Mouse (Mus musculus): ENCODE results near the gene Gjc3. TPM values are rescaled to one million over a fixed set of nuclear protein-coding genes. Genes with fewer than 3 reads are reported as not detected.

The Gjc3 gene
- polyA plus RNA-seq (2015; fragmentation: Nextera tagmentation; extraction: Ambion mirVana): 0.34 and 0.50 TPM in 2 replicates

DNA sequence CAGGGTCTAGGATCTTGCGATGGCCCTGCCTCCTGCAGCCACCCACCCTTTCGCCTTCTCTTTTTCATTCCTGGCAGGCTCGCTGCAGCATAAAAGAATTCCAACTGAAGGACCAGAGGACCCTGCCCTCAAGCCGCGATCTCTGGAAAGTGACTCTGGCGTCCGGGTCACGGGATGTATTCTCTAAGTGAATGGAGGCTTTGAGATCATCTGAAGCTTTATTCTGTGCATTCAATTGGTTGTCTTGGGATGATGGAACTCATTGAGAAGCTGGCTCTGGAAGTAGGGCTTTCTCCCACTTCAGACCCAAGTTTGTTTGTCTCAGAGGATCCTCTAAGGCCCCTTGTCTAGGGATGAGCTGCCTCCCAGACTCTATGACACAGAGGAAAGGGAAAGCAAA, at the start of gene Gjc3:
Gjc3 (minus strand) TSS at position 154 of the 400 bp plus-strand sequence.
- 81% methylated on average over 8 of the region's 8 CpGs for WGBS
- H3K27me3 ChIP-seq (replicated peaks; ENCODE audit: control insufficient read depth, insufficient read depth, low read length): no peaks in the 10 kb centered on the region
- H3K4me1 ChIP-seq (ENCODE audit: control insufficient read depth, insufficient read depth, low read length): no peaks in the 10 kb centered on the region
- H3K27ac ChIP-seq (ENCODE audit: low read length): no peak within 1 kb of the TSS
- no peaks in the 10 kb centered on the region for H3K36me3 ChIP-seq (ENCODE audit: control insufficient read depth, insufficient read depth, low read length)
- no peak within 1 kb of the TSS for H3K4me3 ChIP-seq (ENCODE audit: low read length)
- no peak within 1 kb of the TSS for H3K9ac ChIP-seq (ENCODE audit: low read depth, low read length)
- H3K4me2 ChIP-seq (ENCODE audit: low read depth, low read length): no peak within 1 kb of the TSS
- ATAC-seq: no peak
- no peaks in the 10 kb centered on the region for H3K9me3 ChIP-seq (ENCODE audit: control insufficient read depth, low read length)

- no peaks in the 10 kb centered on the region for H3K4me1 ChIP-seq (ENCODE audit: control insufficient read depth, insufficient read depth, low read length)
- 86% methylated on average over 5 of the region's 5 CpGs for WGBS
Measured at GRCm38 (mm10) chr5:138012382-138012781, 49.5 kb upstream of the Gjc3 start.

DNA sequence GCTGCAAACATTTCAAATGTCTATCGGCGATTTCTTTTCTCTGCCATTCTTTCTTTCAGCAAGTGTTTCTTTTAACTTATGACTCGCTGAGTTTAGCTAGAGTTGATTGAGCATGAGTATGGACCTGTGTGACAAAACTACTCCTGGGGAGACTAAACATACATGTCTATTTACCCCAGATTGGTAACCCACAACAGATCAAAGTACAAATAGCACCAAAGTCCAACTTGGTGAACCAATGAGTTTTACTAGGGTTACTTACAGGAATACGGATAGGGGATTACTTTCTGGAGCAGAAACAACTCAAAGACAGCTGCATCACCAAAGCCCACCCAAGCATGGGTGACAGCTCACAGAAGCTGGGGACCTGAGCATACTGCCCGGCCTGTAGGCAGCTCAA, 46.5 kb upstream of the Gjc3 start:
- no peaks in the 10 kb centered on the region for H3K9me3 ChIP-seq (ENCODE audit: control insufficient read depth, low read length)
- no peaks in the 10 kb centered on the region for H3K27me3 ChIP-seq (replicated peaks; ENCODE audit: control insufficient read depth, insufficient read depth, low read length)
- no peak overlapping the region for H3K9ac ChIP-seq (ENCODE audit: low read depth, low read length)
- 89% methylated on average over 5 of the region's 5 CpGs for WGBS
- no peak overlapping the region for H3K4me3 ChIP-seq (ENCODE audit: low read length)
- H3K27ac ChIP-seq (ENCODE audit: low read length): no peak overlapping the region
- no peaks in the 10 kb centered on the region for H3K36me3 ChIP-seq (ENCODE audit: control insufficient read depth, insufficient read depth, low read length)
- no peaks in the 10 kb centered on the region for H3K4me1 ChIP-seq (ENCODE audit: control insufficient read depth, insufficient read depth, low read length)
- ATAC-seq: no peak
- no peak overlapping the region for H3K4me2 ChIP-seq (ENCODE audit: low read depth, low read length)

More at GRCm38 (mm10) chr5:138012382-138012781, 49.5 kb upstream of the Gjc3 start:
- H3K36me3 ChIP-seq (ENCODE audit: control insufficient read depth, insufficient read depth, low read length): no peaks in the 10 kb centered on the region
- H3K4me3 ChIP-seq (ENCODE audit: low read length): no peak overlapping the region
- no peak overlapping the region for H3K4me2 ChIP-seq (ENCODE audit: low read depth, low read length)
- H3K9ac ChIP-seq (ENCODE audit: low read depth, low read length): no peak overlapping the region
- no peak overlapping the region for H3K27ac ChIP-seq (ENCODE audit: low read length)
- no peak for ATAC-seq
- no peaks in the 10 kb centered on the region for H3K9me3 ChIP-seq (ENCODE audit: control insufficient read depth, low read length)
- no peaks in the 10 kb centered on the region for H3K27me3 ChIP-seq (replicated peaks; ENCODE audit: control insufficient read depth, insufficient read depth, low read length)

GRCm38 (mm10) chr5:137986351-137986750, 23.5 kb upstream of the Gjc3 start:
- 86% methylated on average over 1 of the region's 1 CpGs for WGBS
- Histone ChIP-seq H3K4me3 (ENCODE audit: low read length) (no peak overlapping the region), H3K27ac (ENCODE audit: low read length) (no peak overlapping the region), H3K9ac (ENCODE audit: low read depth, low read length) (no peak overlapping the region), H3K36me3 (ENCODE audit: control insufficient read depth, insufficient read depth, low read length) (no peaks in the 10 kb centered on the region), H3K4me1 (ENCODE audit: control insufficient read depth, insufficient read depth, low read length) (no peaks in the 10 kb centered on the region; the same call in 1 of the 2 replicates), H3K27me3 (replicated peaks; ENCODE audit: control insufficient read depth, insufficient read depth, low read length) (no peaks in the 10 kb centered on the region), H3K9me3 (ENCODE audit: control insufficient read depth, low read length) (no peaks in the 10 kb centered on the region), H3K4me2 (ENCODE audit: low read depth, low read length) (no peak overlapping the region)
- no peak for ATAC-seq

DNA sequence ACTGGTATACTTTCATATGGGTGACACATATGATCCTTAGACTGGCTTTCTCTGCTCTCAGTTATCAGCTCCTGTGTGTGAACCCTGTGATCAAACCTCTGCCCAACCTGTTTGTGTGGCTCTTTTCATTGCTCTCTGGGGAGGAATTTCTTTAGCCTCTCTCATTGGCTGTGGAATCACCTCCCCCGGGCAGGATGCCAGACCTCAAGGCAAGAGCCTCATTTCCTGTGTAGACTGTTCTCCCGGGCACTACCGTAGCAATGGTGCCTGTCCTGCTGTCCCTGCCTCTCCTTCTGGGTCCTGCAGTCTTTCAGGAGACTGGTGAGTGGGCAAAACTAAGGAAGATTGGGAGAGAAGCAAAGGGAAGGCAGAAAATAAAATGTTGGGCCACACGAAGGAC, 18.4 kb upstream of the Gjc3 start, which contains the start of gene Azgp1:
Azgp1 (plus strand) TSS at position 221 of the 400 bp plus-strand sequence.
- no peak within 1 kb of the TSS for H3K4me2 ChIP-seq (ENCODE audit: low read depth, low read length)
- no peaks in the 10 kb centered on the region for H3K9me3 ChIP-seq (ENCODE audit: control insufficient read depth, low read length)
- no peaks in the 10 kb centered on the region for H3K36me3 ChIP-seq (ENCODE audit: control insufficient read depth, insufficient read depth, low read length)
- no peaks in the 10 kb centered on the region for H3K27me3 ChIP-seq (replicated peaks; ENCODE audit: control insufficient read depth, insufficient read depth, low read length)
- 65% methylated on average over 4 of the region's 4 CpGs for WGBS
- H3K4me1 ChIP-seq (ENCODE audit: control insufficient read depth, insufficient read depth, low read length): no peaks in the 10 kb centered on the region; the same call in 1 of the 2 replicates
- H3K27ac ChIP-seq (ENCODE audit: low read length): no peak within 1 kb of the TSS
- no peak within 1 kb of the TSS for H3K9ac ChIP-seq (ENCODE audit: low read depth, low read length)
- no peak within 1 kb of the TSS for H3K4me3 ChIP-seq (ENCODE audit: low read length)
- ATAC-seq: no peak

DNA sequence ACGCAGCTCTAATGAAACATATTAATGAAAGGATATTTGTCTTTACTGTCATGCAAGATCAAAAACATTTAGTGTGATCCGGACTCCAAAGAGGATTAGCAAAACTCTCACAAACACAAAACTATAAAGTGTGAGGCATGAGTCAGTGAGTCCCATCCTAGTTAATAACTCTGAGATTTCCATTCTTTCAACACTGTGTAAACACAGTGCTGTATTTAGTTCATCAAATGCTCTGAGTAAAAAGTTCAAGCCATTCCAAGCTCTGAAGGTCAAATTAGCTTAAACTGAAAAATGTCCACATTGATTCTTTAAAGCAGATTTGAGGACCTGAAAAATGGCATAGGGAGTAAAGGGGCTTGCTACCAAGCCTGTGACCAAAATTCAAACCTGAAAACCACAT, 16.2 kb upstream of the Gjc3 start:
- no peaks in the 10 kb centered on the region for H3K36me3 ChIP-seq (ENCODE audit: control insufficient read depth, insufficient read depth, low read length)

DNA sequence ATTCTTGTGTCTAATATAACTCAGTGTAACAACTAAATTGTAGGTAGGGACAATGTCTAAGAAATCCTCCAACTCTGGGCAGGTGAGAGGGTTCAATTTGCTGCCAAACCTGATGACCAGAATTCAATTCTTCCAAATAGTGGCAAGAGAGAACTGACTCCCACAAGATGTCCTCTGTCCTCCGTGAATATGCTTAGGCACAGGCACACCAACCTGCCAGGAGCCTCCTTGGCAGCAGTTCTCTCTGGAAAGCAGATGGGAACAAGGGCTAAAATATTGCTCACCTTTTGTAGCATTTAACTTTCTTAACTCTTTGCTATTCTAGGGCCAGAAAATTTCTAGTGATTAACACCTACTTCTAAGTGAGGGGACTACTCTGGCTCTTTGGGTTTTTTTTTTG, 14.4 kb upstream of the Gjc3 start:
- no peaks in the 10 kb centered on the region for H3K27me3 ChIP-seq (replicated peaks; ENCODE audit: control insufficient read depth, insufficient read depth, low read length)
- no peak for ATAC-seq
- H3K27ac ChIP-seq (ENCODE audit: low read length): no peak overlapping the region
- H3K4me1 ChIP-seq (ENCODE audit: control insufficient read depth, insufficient read depth, low read length): no peaks in the 10 kb centered on the region; the same call in 1 of the 2 replicates
- H3K9ac ChIP-seq (ENCODE audit: low read depth, low read length): no peak overlapping the region
- no peaks in the 10 kb centered on the region for H3K9me3 ChIP-seq (ENCODE audit: control insufficient read depth, low read length)
- H3K4me3 ChIP-seq (ENCODE audit: low read length): no peak overlapping the region
- H3K4me2 ChIP-seq (ENCODE audit: low read depth, low read length): no peak overlapping the region
- WGBS: 50% methylated on average over 1 of the region's 1 CpGs
- no peaks in the 10 kb centered on the region for H3K36me3 ChIP-seq (ENCODE audit: control insufficient read depth, insufficient read depth, low read length)

More for the DNA sequence above, 16.2 kb upstream of the Gjc3 start:
- H3K4me2 ChIP-seq (ENCODE audit: low read depth, low read length): no peak overlapping the region
- WGBS: 74% methylated on average over 2 of the region's 2 CpGs
- no peak overlapping the region for H3K9ac ChIP-seq (ENCODE audit: low read depth, low read length)
- H3K4me3 ChIP-seq (ENCODE audit: low read length): no peak overlapping the region
- H3K4me1 ChIP-seq (ENCODE audit: control insufficient read depth, insufficient read depth, low read length): no peaks in the 10 kb centered on the region; the same call in 1 of the 2 replicates
- H3K9me3 ChIP-seq (ENCODE audit: control insufficient read depth, low read length): no peaks in the 10 kb centered on the region
- H3K27ac ChIP-seq (ENCODE audit: low read length): no peak overlapping the region
- H3K27me3 ChIP-seq (replicated peaks; ENCODE audit: control insufficient read depth, insufficient read depth, low read length): no peaks in the 10 kb centered on the region
- no peak for ATAC-seq

DNA sequence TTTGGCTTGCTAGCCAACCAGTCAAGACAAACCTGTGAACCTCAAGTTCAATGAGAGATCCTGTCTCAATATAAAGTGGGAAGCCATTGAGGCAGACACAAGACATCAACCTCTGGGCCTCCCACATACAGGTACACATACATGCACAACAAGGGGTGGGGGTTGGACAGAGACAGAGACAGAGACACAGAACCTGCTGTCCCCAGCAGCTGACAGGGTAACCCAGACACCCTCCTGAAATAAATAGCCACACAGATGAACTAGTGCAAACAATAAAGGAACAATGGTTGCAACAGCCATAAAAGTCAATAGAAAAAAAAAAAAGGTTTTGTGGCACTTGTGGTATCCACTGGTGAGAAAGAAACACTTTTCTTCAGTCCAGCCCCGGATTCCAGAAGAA, 12.5 kb upstream of the Gjc3 start:
- no peak for ATAC-seq
- Histone ChIP-seq H3K27ac (ENCODE audit: low read length) (no peak overlapping the region), H3K4me3 (ENCODE audit: low read length) (no peak overlapping the region), H3K4me2 (ENCODE audit: low read depth, low read length) (no peak overlapping the region), H3K4me1 (ENCODE audit: control insufficient read depth, insufficient read depth, low read length) (no peaks in the 10 kb centered on the region), H3K9ac (ENCODE audit: low read depth, low read length) (no peak overlapping the region), H3K36me3 (ENCODE audit: control insufficient read depth, insufficient read depth, low read length) (no peaks in the 10 kb centered on the region), H3K9me3 (ENCODE audit: control insufficient read depth, low read length) (no peaks in the 10 kb centered on the region), H3K27me3 (replicated peaks; ENCODE audit: control insufficient read depth, insufficient read depth, low read length) (no peaks in the 10 kb centered on the region)
- 69% methylated on average over 1 of the region's 1 CpGs for whole genome bisulfite sequencing

DNA sequence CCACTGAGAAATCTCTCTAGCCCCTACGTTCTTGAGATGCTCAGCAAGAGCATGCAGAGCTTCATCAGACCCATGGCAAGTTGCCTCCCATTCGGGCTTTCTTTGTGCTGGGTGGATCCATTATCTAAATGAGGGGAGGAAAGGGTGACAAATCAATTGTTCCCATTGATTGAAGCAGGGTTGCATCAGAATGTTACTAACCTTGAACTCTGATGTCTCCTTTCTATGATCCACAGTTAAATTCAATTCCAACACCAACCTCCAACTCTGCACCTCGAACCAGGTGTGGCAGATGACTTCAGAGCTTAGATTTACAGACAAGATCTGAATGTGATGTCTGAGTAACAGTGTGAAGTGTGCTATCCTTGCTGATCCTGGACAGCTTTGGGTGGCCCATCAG, 11.8 kb upstream of the Gjc3 start:
- Histone ChIP-seq H3K9me3 (ENCODE audit: control insufficient read depth, low read length) (no peaks in the 10 kb centered on the region), H3K27ac (ENCODE audit: low read length) (no peak overlapping the region), H3K36me3 (ENCODE audit: control insufficient read depth, insufficient read depth, low read length) (no peaks in the 10 kb centered on the region), H3K4me1 (ENCODE audit: control insufficient read depth, insufficient read depth, low read length) (no peaks in the 10 kb centered on the region), H3K4me2 (ENCODE audit: low read depth, low read length) (no peak overlapping the region), H3K27me3 (replicated peaks; ENCODE audit: control insufficient read depth, insufficient read depth, low read length) (no peaks in the 10 kb centered on the region), H3K4me3 (ENCODE audit: low read length) (no peak overlapping the region), H3K9ac (ENCODE audit: low read depth, low read length) (no peak overlapping the region)
- 49% methylated on average over 3 of the region's 3 CpGs for whole genome bisulfite sequencing
- ATAC-seq: no peak

- Histone ChIP-seq H3K9ac (ENCODE audit: low read depth, low read length) (no peak overlapping the region), H3K9me3 (ENCODE audit: control insufficient read depth, low read length) (no peaks in the 10 kb centered on the region), H3K4me1 (ENCODE audit: control insufficient read depth, insufficient read depth, low read length) (no peaks in the 10 kb centered on the region), H3K4me2 (ENCODE audit: low read depth, low read length) (no peak overlapping the region), H3K27me3 (replicated peaks; ENCODE audit: control insufficient read depth, insufficient read depth, low read length) (no peaks in the 10 kb centered on the region), H3K4me3 (ENCODE audit: low read length) (no peak overlapping the region), H3K27ac (ENCODE audit: low read length) (no peak overlapping the region), H3K36me3 (ENCODE audit: control insufficient read depth, insufficient read depth, low read length) (no peaks in the 10 kb centered on the region)
- WGBS: 48% methylated on average over 3 of the region's 3 CpGs
- no peak for ATAC-seq
Measured at GRCm38 (mm10) chr5:137973738-137974137, 10.8 kb upstream of the Gjc3 start.
